Mouse (Mus musculus) limb, embryonic 14.5 days (tissue): ENCODE results near the gene Tnfsf10. TPM values are rescaled to one million over a fixed set of nuclear protein-coding genes. Genes with fewer than 3 reads are reported as not detected.

Source experiments
- ATAC-seq: fragments of 200-750 bp; cut with Nextera tagmentation; 2 replicates; pipeline ENCODE4 v1.8.0; 2017; ENCODE audit warnings: low read depth, moderate number of reproducible peaks, moderate TSS enrichment; ENCODE audit not compliant: low FRiP score
- DNase-seq: peaks from one replicate; pipeline ENCODE4 v3.0.0-alpha.2; 2015; ENCODE audit warnings: low spot score
- H3K27ac ChIP-seq: fragments of 300-500 bp; sonication (generic); replicated peaks from 2 replicates; pipeline ENCODE4 v1.5.1; 2014; ENCODE audit warnings: low read depth, mild to moderate bottlenecking, low read length, moderate library complexity, mixed read lengths
- H3K27me3 ChIP-seq: fragments of 300-500 bp; sonication (generic); 2 replicates; pipeline ENCODE4 v1.6.1; 2014; ENCODE audit warnings: low read length, mixed read lengths; ENCODE audit not compliant: control insufficient read depth, insufficient read depth
- H3K36me3 ChIP-seq: fragments of 300-500 bp; sonication (generic); 2 replicates; pipeline ENCODE4 v1.6.1; 2014; ENCODE audit warnings: mild to moderate bottlenecking, low read length, moderate library complexity, mixed read lengths; ENCODE audit not compliant: control insufficient read depth, insufficient read depth
- H3K4me1 ChIP-seq: fragments of 300-500 bp; sonication (generic); 2 replicates; pipeline ENCODE4 v1.6.1; 2014; ENCODE audit warnings: antibody characterized with exemption, low read length, mixed read lengths; ENCODE audit not compliant: control insufficient read depth, insufficient read depth
- H3K4me2 ChIP-seq: fragments of 300-500 bp; sonication (generic); replicated peaks from 2 replicates; pipeline ENCODE4 v1.6.1; 2014; ENCODE audit warnings: low read depth, mild to moderate bottlenecking, low read length, moderate library complexity; ENCODE audit not compliant: severe bottlenecking
- H3K4me3 ChIP-seq: fragments of 300-500 bp; sonication (generic); replicated peaks from 2 replicates; pipeline ENCODE4 v1.5.1; 2014; ENCODE audit warnings: low read length
- H3K9ac ChIP-seq: fragments of 300-500 bp; sonication (generic); 2 replicates; pipeline ENCODE4 v1.6.1; 2014; ENCODE audit warnings: mild to moderate bottlenecking, low read depth, low read length, moderate library complexity; ENCODE audit not compliant: severe bottlenecking
- H3K9me3 ChIP-seq: fragments of 300-500 bp; sonication (generic); 2 replicates; pipeline ENCODE4 v1.6.1; 2016; ENCODE audit warnings: low read length; ENCODE audit not compliant: control insufficient read depth
- POLR2A ChIP-seq: fragments of 200-500 bp; IDR thresholded peaks from 2 replicates; pipeline ENCODE4 v1.8.0; 2012; ENCODE audit warnings: inconsistent platforms, mild to moderate bottlenecking, moderate library complexity, borderline replicate concordance; ENCODE audit not compliant: insufficient read depth, insufficient read length; ENCODE audit errors: extremely low read depth
- whole genome bisulfite sequencing: fragments of 180-500 bp; shearing (Covaris S2); extraction: QIAGEN DNeasy Blood & Tissue Kit; methylation state at CpG from one replicate; pipeline ENCODE4 v1.1.7; 2014; 5-methylcytosine and 5-hydroxymethylcytosine counted together
- polyA plus RNA-seq, 2 experiments: library from polyadenylated mRNA; depleted of rRNA in 1 of 2; stranded (reverse) in 1 of 2; unstranded in 1 of 2; fragments of >200 nt; fragmentation: Nextera tagmentation in 1 of 2; extraction: Ambion mirVana in 1 of 2; gene quantifications; 2 replicates each; pipeline versions ENCODE4 v1.2.1 to v1.2.3; 2012 to 2014

The Tnfsf10 gene
- polyA plus RNA-seq, 2 experiments: 0.14 to 0.17 TPM

DNA sequence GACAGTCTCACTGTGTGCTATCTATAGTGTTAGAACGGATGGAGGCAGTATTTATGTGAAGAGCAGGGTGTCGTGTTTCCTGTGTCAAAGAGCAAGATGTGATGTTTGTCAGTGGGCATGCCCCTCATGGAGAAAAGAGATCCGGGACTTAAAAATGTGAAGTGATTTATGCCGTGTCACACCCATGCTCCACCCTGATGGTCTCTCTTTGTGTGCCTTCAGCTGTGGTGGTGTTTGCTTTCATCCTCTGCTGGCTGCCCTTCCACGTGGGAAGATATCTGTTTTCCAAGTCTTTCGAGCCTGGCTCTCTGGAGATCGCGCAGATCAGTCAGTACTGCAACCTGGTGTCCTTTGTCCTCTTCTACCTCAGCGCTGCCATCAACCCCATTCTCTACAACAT lies 57.6 kb downstream of the Tnfsf10 start:
- 60% methylated on average over 9 of the region's 9 CpGs for WGBS
- no peaks in the 10 kb centered on the region for H3K36me3 ChIP-seq
- H3K4me3 ChIP-seq: no peak overlapping the region
- no peaks in the 10 kb centered on the region for H3K4me1 ChIP-seq
- ATAC-seq (no peak), DNase-seq (no peak)
- no peak overlapping the region for H3K4me2 ChIP-seq
- H3K27ac ChIP-seq: no peak overlapping the region
- TF ChIP-seq POLR2A: no peak
- H3K27me3 ChIP-seq: peaks cover 55% of the 10 kb centered on the region
- no peak overlapping the region for H3K9ac ChIP-seq
- no peaks in the 10 kb centered on the region for H3K9me3 ChIP-seq

DNA sequence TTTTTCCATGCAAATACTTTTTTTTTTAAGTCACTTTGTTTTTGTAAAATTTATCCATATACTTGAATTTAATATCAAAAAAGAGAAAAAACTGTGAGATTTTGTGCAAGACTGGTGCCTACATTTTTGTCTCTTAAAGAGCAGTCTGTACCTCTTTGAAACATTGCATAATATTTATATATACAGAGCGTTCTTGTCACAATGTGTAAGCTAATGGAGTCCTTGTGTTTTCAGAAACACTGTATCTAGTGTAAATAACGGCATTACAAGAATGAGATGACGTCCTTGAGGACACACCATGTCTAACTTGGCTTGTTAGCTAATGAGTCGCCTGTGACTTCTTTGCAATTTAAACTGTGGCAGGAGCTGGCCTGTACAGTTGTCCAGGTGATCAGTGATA lies 61.1 kb downstream of the Tnfsf10 start:
- H3K4me2 ChIP-seq: no peak overlapping the region
- no peaks in the 10 kb centered on the region for H3K36me3 ChIP-seq
- no peak overlapping the region for H3K4me3 ChIP-seq
- H3K27ac ChIP-seq: no peak overlapping the region
- ATAC-seq (no peak), DNase-seq (no peak)
- no peaks in the 10 kb centered on the region for H3K9me3 ChIP-seq
- TF ChIP-seq POLR2A: no peak
- no peak overlapping the region for H3K9ac ChIP-seq
- peaks cover 23% of the 10 kb centered on the region for H3K27me3 ChIP-seq
- 69% methylated on average over 4 of the region's 4 CpGs for WGBS
- H3K4me1 ChIP-seq: no peaks in the 10 kb centered on the region

DNA sequence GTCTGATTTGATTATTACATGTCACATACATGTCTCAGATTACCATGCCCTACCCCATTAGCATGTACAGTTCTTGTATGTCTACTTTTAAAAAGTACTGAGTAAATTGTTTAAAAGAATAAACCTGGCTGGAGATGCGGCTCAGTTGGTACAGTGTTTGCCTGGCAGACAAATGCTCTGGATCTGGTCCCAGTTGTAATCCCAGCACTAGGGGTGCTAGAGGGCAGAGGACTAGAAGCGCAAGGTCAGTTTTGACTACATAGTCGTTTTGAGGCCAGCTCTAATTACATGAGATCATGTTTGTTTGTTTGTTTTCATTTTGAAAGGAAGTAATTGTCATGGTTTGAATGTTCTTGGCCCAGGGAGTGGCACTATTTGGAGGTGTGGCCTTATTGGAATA lies 68.0 kb downstream of the Tnfsf10 start:
- Histone ChIP-seq H3K4me3 (no peak overlapping the region), H3K9me3 (no peaks in the 10 kb centered on the region), H3K4me2 (no peak overlapping the region), H3K9ac (no peak overlapping the region), H3K4me1 (no peaks in the 10 kb centered on the region), H3K36me3 (no peaks in the 10 kb centered on the region), H3K27me3 (no peaks in the 10 kb centered on the region), H3K27ac (no peak overlapping the region)
- TF ChIP-seq POLR2A: no peak
- DNase-seq (no peak), ATAC-seq (no peak)
- WGBS: 67% methylated on average over 3 of the region's 3 CpGs

DNA sequence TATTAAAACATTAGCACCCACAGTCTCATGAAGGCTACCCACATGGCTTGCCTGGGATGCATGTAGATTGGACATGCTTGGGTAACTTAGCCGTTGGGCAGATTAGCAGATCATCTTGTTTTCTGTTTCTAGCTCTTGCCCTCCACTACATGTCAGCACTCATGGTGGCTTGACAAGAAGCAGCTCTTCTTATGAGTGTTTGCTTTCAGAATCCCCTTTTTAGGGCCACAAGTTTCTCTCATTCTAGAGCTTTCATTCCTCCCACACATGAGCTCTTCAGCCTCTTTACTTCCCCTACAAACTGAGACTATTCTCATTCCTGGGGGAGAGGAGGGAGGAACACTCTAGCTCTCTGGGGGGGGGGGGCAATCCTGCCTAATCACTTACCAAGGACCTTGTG lies 73.1 kb downstream of the Tnfsf10 start:
- Histone ChIP-seq H3K27me3 (no peaks in the 10 kb centered on the region), H3K9me3 (no peaks in the 10 kb centered on the region), H3K36me3 (no peaks in the 10 kb centered on the region), H3K27ac (no peak overlapping the region), H3K4me3 (no peak overlapping the region), H3K4me1 (no peaks in the 10 kb centered on the region), H3K9ac (no peak overlapping the region), H3K4me2 (no peak overlapping the region)
- TF ChIP-seq POLR2A: no peak
- 82% methylated on average over 1 of the region's 1 CpGs for WGBS
- ATAC-seq: no peak
- DNase-seq: no peak

Other genes starting within 250 kb of the Tnfsf10 start
- 19.3 and 21.4 TPM in 2 replicates for gene Ect2, start 163.2 kb upstream of the Tnfsf10 start, polyA plus RNA-seq (2012; rRNA removed)
- gene Ect2, start 163.2 kb upstream of the Tnfsf10 start, polyA plus RNA-seq (2014; fragmentation: Nextera tagmentation; extraction: Ambion mirVana): 33.8 and 40.6 TPM in 2 replicates
- 1.4 and 1.9 TPM in 2 replicates for gene Nceh1, start 134.1 kb upstream of the Tnfsf10 start, polyA plus RNA-seq (2012; rRNA removed)
- gene Nceh1, start 134.1 kb upstream of the Tnfsf10 start, polyA plus RNA-seq (2014; fragmentation: Nextera tagmentation; extraction: Ambion mirVana): 2.8 and 3.2 TPM in 2 replicates
- not detected in 2 replicates for gene Ghsr, start 54.3 kb downstream of the Tnfsf10 start, polyA plus RNA-seq (2012; rRNA removed)
- not detected in 2 replicates for gene Ghsr, start 54.3 kb downstream of the Tnfsf10 start, polyA plus RNA-seq (2014; fragmentation: Nextera tagmentation; extraction: Ambion mirVana)